Mouse (Mus musculus) MEL (cell line): ENCODE data around the gene Rad51b.

ENCODE experiments used
- CTCF ChIP-seq, 3 experiments: IDR thresholded peaks in 2 of 3; conservative IDR thresholded peaks in 1 of 3; 2 replicates each; pipeline ENCODE4 v1.5.1; 2011 to 2012; ENCODE audit warnings: low read length in 3 of 3, low read depth in 2 of 3, mild to moderate bottlenecking in 2 of 3, improper control_type of control experiment in 1 of 3, inconsistent platforms in 1 of 3, mixed read lengths in 1 of 3, moderate library complexity in 1 of 3; ENCODE audit not compliant: control insufficient read depth in 1 of 3, insufficient read depth in 1 of 3, poor library complexity in 1 of 3, severe bottlenecking in 1 of 3
- E2F4 ChIP-seq: IDR thresholded peaks from 2 replicates; pipeline ENCODE4 v1.6.1; 2011; ENCODE audit warnings: low read depth, low read length, improper control_type of control experiment, borderline replicate concordance
- EP300 ChIP-seq, 2 experiments: IDR thresholded peaks; 2 replicates each; pipeline ENCODE4 v1.6.1; 2011; ENCODE audit warnings: improper control_type of control experiment in 2 of 2, low read length in 2 of 2, low read depth in 1 of 2, mild to moderate bottlenecking in 1 of 2
- JUND ChIP-seq: IDR thresholded peaks from 2 replicates; pipeline ENCODE4 v1.6.1; 2011; ENCODE audit warnings: low read depth, mild to moderate bottlenecking, improper control_type of control experiment, low read length
- MXI1 ChIP-seq: IDR thresholded peaks from 2 replicates; pipeline ENCODE4 v1.6.1; 2011; ENCODE audit warnings: mild to moderate bottlenecking, low read depth, low read length, improper control_type of control experiment
- POLR2A ChIP-seq, 2 experiments: IDR thresholded peaks; 2 replicates each; pipeline ENCODE4 v1.6.1; 2011 to 2012; ENCODE audit warnings: low read length in 2 of 2, mild to moderate bottlenecking in 2 of 2, control low read depth in 1 of 2, improper control_type of control experiment in 1 of 2, low read depth in 1 of 2, moderate library complexity in 1 of 2; ENCODE audit not compliant: control insufficient read depth in 1 of 2, insufficient read depth in 1 of 2, poor library complexity in 1 of 2
- ZC3H11A ChIP-seq: IDR thresholded peaks from 2 replicates; pipeline ENCODE4 v1.6.1; 2012; ENCODE audit warnings: low read depth, mild to moderate bottlenecking, inconsistent platforms, low read length, improper control_type of control experiment

GRCm38 (mm10) chr12:79596842-79597241 is 299.8 kb downstream of the Rad51b start:
- TF ChIP-seq ZC3H11A (no peak), EP300 (IDR thresholded peaks at IDR 0.05; ENCODE audit: low read depth in 1 of 2, low read length in 2 of 2) (no peak), POLR2A (IDR thresholded peaks at IDR 0.05; ENCODE audit: control insufficient read depth in 1 of 2, insufficient read depth in 1 of 2, low read depth in 1 of 2, low read length in 2 of 2, poor library complexity in 1 of 2) (no peak), MXI1 (no peak), CTCF (IDR thresholded peaks at IDR 0.05 in 2 of 3, conservative IDR thresholded peaks at IDR 0.05 in 1 of 3; ENCODE audit: control insufficient read depth in 1 of 3, insufficient read depth in 1 of 3, low read depth in 2 of 3, low read length in 3 of 3, poor library complexity in 1 of 3, severe bottlenecking in 1 of 3) (no peak), E2F4 (no peak), JUND (no peak)
